Mouse (Mus musculus) kidney, embryonic 15.5 days (tissue): Measurements from ENCODE around the gene Adgrl2. TPM values are rescaled to one million over a fixed set of nuclear protein-coding genes. Genes with fewer than 3 reads are reported as not detected.

ENCODE experiments used
- ATAC-seq: fragments of 200-750 bp; cut with Nextera tagmentation; replicated peaks from 2 replicates; pipeline ENCODE4 v1.8.0; 2017; ENCODE audit warnings: moderate TSS enrichment; ENCODE audit not compliant: low FRiP score
- H3K27ac ChIP-seq: fragments of 300-500 bp; sonication (generic); 2 replicates; pipeline ENCODE4 v1.5.1; 2015; ENCODE audit warnings: mild to moderate bottlenecking, inconsistent platforms
- H3K27me3 ChIP-seq: fragments of 300-500 bp; sonication (generic); 2 replicates; pipeline ENCODE4 v1.6.1; 2015; ENCODE audit warnings: inconsistent platforms
- H3K36me3 ChIP-seq: fragments of 300-500 bp; sonication (generic); 2 replicates; pipeline ENCODE4 v1.6.1; 2015; ENCODE audit warnings: inconsistent platforms
- H3K4me1 ChIP-seq: fragments of 300-500 bp; sonication (generic); 2 replicates; pipeline ENCODE4 v1.6.1; 2015; ENCODE audit warnings: inconsistent platforms
- H3K4me2 ChIP-seq: fragments of 300-500 bp; sonication (generic); 2 replicates; pipeline ENCODE4 v1.6.1; 2015; ENCODE audit warnings: moderate library complexity, mild to moderate bottlenecking, inconsistent platforms
- H3K4me3 ChIP-seq: fragments of 300-500 bp; sonication (generic); replicated peaks from 2 replicates; pipeline ENCODE4 v1.5.1; 2015; ENCODE audit warnings: mild to moderate bottlenecking, inconsistent platforms
- H3K9ac ChIP-seq: fragments of 300-500 bp; sonication (generic); 2 replicates; pipeline ENCODE4 v1.6.1; 2015; ENCODE audit warnings: mild to moderate bottlenecking, inconsistent platforms
- H3K9me3 ChIP-seq: fragments of 300-500 bp; sonication (generic); replicated peaks from 2 replicates; pipeline ENCODE4 v1.6.1; 2016; ENCODE audit warnings: inconsistent platforms
- WGBS: fragments of 180-500 bp; shearing (Covaris S2); methylation state at CpG from one replicate; pipeline ENCODE4 v1.1.7; 2015; ENCODE audit warnings: mixed read lengths; 5-methylcytosine and 5-hydroxymethylcytosine counted together
- polyA plus RNA-seq: library from polyadenylated mRNA; unstranded; fragments of >200 nt; fragmentation: Nextera tagmentation; extraction: Ambion mirVana; gene quantifications from 2 replicates; pipeline ENCODE4 v1.2.1, GENCODE M21; 2015

Gene Adgrl2
- polyA plus RNA-seq, 1 experiment from 2014 or later = 64.6 TPM

- H3K4me1 ChIP-seq = peaks cover 54% of the 10 kb centered on the region
- 0 out of 2 replicates have a peak overlapping the region, but pooled peaks have one; percentile 0 for H3K4me2 ChIP-seq
- H3K27ac ChIP-seq = peak overlapping the region; percentile 24; the same call in 1 of the 2 replicates
- ATAC-seq = peak; percentile 83
- H3K9me3 ChIP-seq = no peaks in the 10 kb centered on the region
- H3K27me3 ChIP-seq = no peaks in the 10 kb centered on the region
- H3K9ac ChIP-seq = no peak overlapping the region
- H3K36me3 ChIP-seq = peaks cover 5% of the 10 kb centered on the region; the same call in 1 of the 2 replicates
- WGBS = 37% methylated on average over 7 of the region's 7 CpGs
- H3K4me3 ChIP-seq = no peak overlapping the region
Measured at GRCm38 (mm10) chr3:148917837-148918236, 72.5 kb downstream of the Adgrl2 start.

- Histone ChIP-seq H3K9ac (no peak overlapping the region), H3K9me3 (no peaks in the 10 kb centered on the region), H3K36me3 (peaks cover 5% of the 10 kb centered on the region; the same call in 1 of the 2 replicates), H3K4me1 (peaks cover 43% of the 10 kb centered on the region), H3K4me3 (no peak overlapping the region), H3K27me3 (no peaks in the 10 kb centered on the region), H3K4me2 (no peak overlapping the region), H3K27ac (no peak overlapping the region)
- 51% methylated on average over 5 of the region's 5 CpGs for WGBS
- no peak for ATAC-seq
Measured at GRCm38 (mm10) chr3:148916226-148916625, 74.1 kb downstream of the Adgrl2 start.

DNA sequence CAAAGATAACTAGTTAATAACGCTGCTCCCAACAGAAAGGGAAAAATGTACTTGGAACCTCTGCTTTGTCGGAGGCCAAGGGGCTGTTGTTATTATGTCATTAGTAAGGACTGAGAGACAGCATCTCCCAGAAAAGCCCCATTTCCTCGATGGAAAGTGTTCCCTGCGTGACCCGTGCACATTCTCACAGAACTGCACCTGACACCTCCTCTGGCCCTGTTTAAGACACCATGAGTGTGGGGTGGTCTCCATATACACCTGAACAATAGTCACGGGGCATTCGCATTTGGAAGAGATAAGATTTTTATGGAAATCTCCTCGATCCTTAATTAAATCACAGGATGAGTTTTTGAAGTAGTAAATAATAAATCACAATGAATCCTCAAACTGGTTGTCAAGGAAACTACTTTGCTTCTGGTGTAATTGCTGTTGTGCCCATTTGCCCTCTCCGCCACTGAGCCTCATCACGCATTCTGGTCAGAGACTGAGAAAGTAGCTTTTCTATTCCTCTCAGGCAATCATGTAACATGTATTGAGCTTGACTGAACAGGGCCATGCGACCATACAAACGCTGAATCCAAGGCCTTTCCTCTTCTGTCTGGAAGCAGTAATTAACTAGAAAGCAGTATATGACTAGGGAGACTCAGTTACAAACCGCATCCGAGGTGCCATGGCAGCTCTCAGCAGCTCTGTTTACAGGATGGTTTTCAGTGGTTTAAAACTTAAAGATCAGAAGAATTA, 77.2 kb downstream of the Adgrl2 start:
- no peak overlapping the region for H3K9ac ChIP-seq
- WGBS = 71% methylated on average over 14 of the region's 14 CpGs
- ATAC-seq = no peak

DNA sequence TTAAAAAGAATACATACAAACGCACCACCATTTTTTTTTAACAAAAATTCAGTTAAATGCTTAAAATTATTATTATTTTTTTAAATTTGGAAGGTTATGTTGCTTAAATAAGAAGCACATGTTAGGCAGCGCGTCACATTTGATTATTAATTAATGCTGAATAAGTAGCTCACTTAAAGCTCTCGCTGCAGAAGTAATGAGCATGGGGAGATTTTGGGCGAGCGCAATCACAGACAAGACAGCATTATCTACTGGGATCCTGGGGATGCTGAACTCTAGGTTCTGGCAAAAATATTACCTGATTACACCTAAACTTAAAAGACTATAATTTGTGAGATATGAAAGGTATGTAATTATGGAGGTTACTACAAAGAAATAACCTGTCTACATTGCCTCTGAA, 77.8 kb downstream of the Adgrl2 start:
- H3K9me3 ChIP-seq = no peaks in the 10 kb centered on the region
- H3K4me2 ChIP-seq = no peak overlapping the region
- no peak overlapping the region for H3K9ac ChIP-seq
- H3K36me3 ChIP-seq = no peaks in the 10 kb centered on the region
- peaks cover 27% of the 10 kb centered on the region for H3K4me1 ChIP-seq
- no peak overlapping the region for H3K27ac ChIP-seq
- H3K27me3 ChIP-seq = no peaks in the 10 kb centered on the region
- no peak overlapping the region for H3K4me3 ChIP-seq
- WGBS = 86% methylated on average over 6 of the region's 6 CpGs
- ATAC-seq = no peak

More for the DNA sequence above, 77.2 kb downstream of the Adgrl2 start:
- no peak overlapping the region for H3K4me3 ChIP-seq
- H3K36me3 ChIP-seq = no peaks in the 10 kb centered on the region
- H3K9me3 ChIP-seq = no peaks in the 10 kb centered on the region
- H3K27me3 ChIP-seq = no peaks in the 10 kb centered on the region
- H3K27ac ChIP-seq = no peak overlapping the region
- peaks cover 32% of the 10 kb centered on the region for H3K4me1 ChIP-seq
- no peak overlapping the region for H3K4me2 ChIP-seq

GRCm38 (mm10) chr3:148907873-148908272, 82.5 kb downstream of the Adgrl2 start:
- no peak overlapping the region for H3K9ac ChIP-seq
- peaks cover 24% of the 10 kb centered on the region for H3K4me1 ChIP-seq
- H3K4me2 ChIP-seq = no peak overlapping the region
- H3K9me3 ChIP-seq = no peaks in the 10 kb centered on the region
- no peaks in the 10 kb centered on the region for H3K36me3 ChIP-seq
- H3K27ac ChIP-seq = no peak overlapping the region
- ATAC-seq = no peak
- H3K27me3 ChIP-seq = no peaks in the 10 kb centered on the region
- 79% methylated on average over 3 of the region's 3 CpGs for WGBS
- no peak overlapping the region for H3K4me3 ChIP-seq

GRCm38 (mm10) chr3:148907024-148907778, 83.2 kb downstream of the Adgrl2 start:
- Histone ChIP-seq H3K4me2 (no peak overlapping the region), H3K27ac (no peak overlapping the region), H3K4me1 (peaks cover 26% of the 10 kb centered on the region), H3K9me3 (no peaks in the 10 kb centered on the region), H3K27me3 (no peaks in the 10 kb centered on the region), H3K36me3 (no peaks in the 10 kb centered on the region), H3K4me3 (no peak overlapping the region), H3K9ac (no peak overlapping the region)
- 68% methylated on average over 6 of the region's 6 CpGs for WGBS
- ATAC-seq = no peak; the same call in 1 of the 2 replicates

GRCm38 (mm10) chr3:148905906-148906779, 84.2 kb downstream of the Adgrl2 start:
- Histone ChIP-seq H3K9ac (no peak overlapping the region), H3K9me3 (no peaks in the 10 kb centered on the region), H3K36me3 (no peaks in the 10 kb centered on the region), H3K4me1 (peaks cover 26% of the 10 kb centered on the region), H3K4me3 (no peak overlapping the region), H3K27ac (no peak overlapping the region), H3K4me2 (no peak overlapping the region), H3K27me3 (no peaks in the 10 kb centered on the region)
- ATAC-seq = no peak
- 73% methylated on average over 13 of the region's 13 CpGs for WGBS

- H3K9ac ChIP-seq = no peak overlapping the region
- 62% methylated on average over 7 of the region's 7 CpGs for WGBS
- H3K4me1 ChIP-seq = peaks cover 30% of the 10 kb centered on the region
- H3K4me2 ChIP-seq = no peak overlapping the region
- no peaks in the 10 kb centered on the region for H3K9me3 ChIP-seq
- no peak for ATAC-seq
- no peak overlapping the region for H3K27ac ChIP-seq
- no peaks in the 10 kb centered on the region for H3K27me3 ChIP-seq
- H3K36me3 ChIP-seq = no peaks in the 10 kb centered on the region
- no peak overlapping the region for H3K4me3 ChIP-seq
Measured at GRCm38 (mm10) chr3:148905435-148905834, 84.9 kb downstream of the Adgrl2 start.

DNA sequence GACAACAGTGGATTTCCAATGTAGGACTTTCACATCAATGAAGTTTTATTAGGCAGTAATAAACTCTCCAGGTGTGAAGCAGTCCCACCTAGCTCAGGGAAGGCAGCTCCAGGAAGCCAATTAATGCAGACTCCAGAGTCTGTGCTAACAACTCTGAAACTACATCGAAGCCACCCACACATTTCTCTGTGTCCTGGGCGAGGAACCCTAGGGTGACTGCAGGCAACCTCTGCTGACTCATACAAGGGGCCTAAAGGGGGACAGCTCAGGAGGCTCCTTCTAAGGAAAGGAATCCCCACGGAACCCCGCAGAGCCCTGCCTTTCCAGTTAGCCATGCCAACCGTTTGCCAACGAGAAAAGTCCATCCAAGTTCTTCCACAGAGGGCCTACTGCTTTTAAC, 90.5 kb downstream of the Adgrl2 start:
- Histone ChIP-seq H3K27ac (no peak overlapping the region), H3K4me3 (no peak overlapping the region), H3K9me3 (no peaks in the 10 kb centered on the region), H3K36me3 (0 out of 2 replicates have a peak, but pooled peaks cover 9% of the 10 kb centered on the region), H3K4me2 (no peak overlapping the region), H3K4me1 (peaks cover 55% of the 10 kb centered on the region), H3K9ac (no peak overlapping the region), H3K27me3 (no peaks in the 10 kb centered on the region)
- 35% methylated on average over 6 of the region's 6 CpGs for WGBS
- 0 out of 2 replicates have a peak, but pooled peaks have one; percentile 28 for ATAC-seq

- H3K27me3 ChIP-seq = no peaks in the 10 kb centered on the region
- H3K36me3 ChIP-seq = 0 out of 2 replicates have a peak, but pooled peaks cover 9% of the 10 kb centered on the region
- no peak overlapping the region for H3K9ac ChIP-seq
- H3K9me3 ChIP-seq = no peaks in the 10 kb centered on the region
- WGBS = 41% methylated on average over 6 of the region's 6 CpGs
- H3K4me3 ChIP-seq = no peak overlapping the region
- H3K4me1 ChIP-seq = peaks cover 55% of the 10 kb centered on the region
- H3K27ac ChIP-seq = no peak overlapping the region
- no peak overlapping the region for H3K4me2 ChIP-seq
- no peak for ATAC-seq
Measured at GRCm38 (mm10) chr3:148899416-148899815, 90.9 kb downstream of the Adgrl2 start.

- no peak overlapping the region for H3K4me2 ChIP-seq
- no peaks in the 10 kb centered on the region for H3K27me3 ChIP-seq
- no peaks in the 10 kb centered on the region for H3K9me3 ChIP-seq
- H3K9ac ChIP-seq = no peak overlapping the region
- ATAC-seq = 0 out of 2 replicates have a peak, but pooled peaks have one; percentile 20
- H3K36me3 ChIP-seq = 0 out of 2 replicates have a peak, but pooled peaks cover 9% of the 10 kb centered on the region
- H3K4me1 ChIP-seq = peaks cover 55% of the 10 kb centered on the region
- 57% methylated on average over 8 of the region's 8 CpGs for WGBS
- H3K4me3 ChIP-seq = no peak overlapping the region
- H3K27ac ChIP-seq = peak overlapping the region; percentile 41; the same call in 1 of the 2 replicates
Measured at GRCm38 (mm10) chr3:148898535-148899250, 91.7 kb downstream of the Adgrl2 start.
